ENCODE assay signal across 17 mouse cellular contexts in the genomic region with DNA sequence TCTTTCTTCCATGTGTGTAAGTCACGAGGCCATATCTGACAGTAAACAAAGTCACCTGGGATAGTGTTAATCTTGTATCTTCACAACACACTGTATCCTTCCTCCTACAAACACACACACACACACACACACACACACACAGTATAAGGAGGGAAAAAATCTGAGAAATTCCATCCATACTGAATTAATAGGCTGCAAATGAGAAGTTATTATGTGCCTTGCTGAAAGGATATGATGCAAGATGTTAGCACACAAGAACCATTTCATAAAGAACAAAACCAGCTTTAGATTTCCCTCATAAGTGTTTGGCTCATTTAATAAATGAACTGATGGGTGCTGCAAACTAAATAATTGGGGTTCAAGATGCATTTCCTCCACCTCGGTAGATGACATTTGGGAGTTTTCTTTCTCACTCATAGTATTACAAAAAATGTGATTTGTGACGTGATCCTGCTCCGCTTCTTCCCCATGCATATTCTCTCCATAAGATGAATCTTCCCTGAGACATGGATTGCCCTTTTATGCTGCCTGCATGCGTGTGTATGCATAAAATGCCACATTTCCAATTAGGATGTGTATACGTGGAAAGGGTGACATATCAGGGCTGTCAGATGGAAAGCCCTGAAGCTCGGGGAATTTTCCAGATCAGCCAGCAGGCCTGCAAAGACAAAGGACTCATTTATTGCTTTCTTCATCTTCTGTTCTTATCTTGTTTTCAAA.
"Had no signal": no experiment of that assay in that cellular context is flagged by ENCODE, and none has a peak within 500 bp of the region (broad histone marks: within the 10 kb centered on the region; RNA-seq: fewer than 3 reads in every experiment).

No protein-coding gene starts in this region.

- H3K27me3 ChIP-seq: liver, embryonic 12.5 days; midbrain, embryonic 12.5 days; neural tube, embryonic 13.5 days; neural tube, embryonic 15.5 days had no signal

- H3K9ac ChIP-seq: liver, embryonic 12.5 days; liver, embryonic 14.5 days; midbrain, embryonic 12.5 days; neural tube, embryonic 13.5 days; neural tube, embryonic 15.5 days had no signal

- DNase-seq: lung, adult 18-20 months; lung, postnatal 10 days; right cerebral cortex, adult 18-20 months; right cerebral cortex, postnatal 25 days; right cerebral cortex, postnatal 4 days; spleen, adult 18-20 months; thymus, adult 18-20 months; thymus, postnatal 14 days; thymus, postnatal 36 days had no signal

- H3K4me1 ChIP-seq: liver, embryonic 12.5 days; midbrain, embryonic 10.5 days; midbrain, embryonic 12.5 days; neural tube, embryonic 13.5 days; neural tube, embryonic 15.5 days had no signal

- H3K4me2 ChIP-seq: liver, embryonic 12.5 days; midbrain, embryonic 12.5 days; neural tube, embryonic 13.5 days; neural tube, embryonic 15.5 days had no signal

- H3K27ac ChIP-seq: liver, embryonic 12.5 days; liver, embryonic 14.5 days; midbrain, embryonic 10.5 days; midbrain, embryonic 12.5 days; neural tube, embryonic 13.5 days; neural tube, embryonic 15.5 days had no signal

- ATAC-seq: liver, embryonic 12.5 days; midbrain, embryonic 16.5 days had no signal

- H3K9me3 ChIP-seq: liver, embryonic 12.5 days; midbrain, embryonic 10.5 days; midbrain, embryonic 12.5 days; neural tube, embryonic 13.5 days; neural tube, embryonic 15.5 days had no signal

- H3K4me3 ChIP-seq: liver, embryonic 12.5 days; midbrain, embryonic 10.5 days; midbrain, embryonic 12.5 days; myocyte; neural tube, embryonic 13.5 days; neural tube, embryonic 15.5 days had no signal

- H3K36me3 ChIP-seq: liver, embryonic 12.5 days; midbrain, embryonic 10.5 days; midbrain, embryonic 12.5 days; neural tube, embryonic 13.5 days; neural tube, embryonic 15.5 days had no signal
